Mouse (Mus musculus) lung, postnatal 0 days (tissue): ENCODE measurements around the gene Immp2l. TPM values are rescaled to one million over a fixed set of nuclear protein-coding genes. Genes with fewer than 3 reads are reported as not detected.

Experiments used
- ATAC-seq: fragments of 200-750 bp; cut with Nextera tagmentation; 2 replicates; pipeline ENCODE4 v1.8.0; 2017; ENCODE audit warnings: moderate library complexity
- DNase-seq: peaks from one replicate; pipeline ENCODE4 v3.0.0-alpha.2; 2016; ENCODE audit warnings: low spot score
- H3K27ac ChIP-seq: fragments of 300-500 bp; sonication (generic); 2 replicates; pipeline ENCODE4 v1.5.1; 2014; ENCODE audit warnings: antibody characterized with exemption, mild to moderate bottlenecking, low read length, mixed read lengths
- H3K27me3 ChIP-seq: fragments of 300-500 bp; sonication (generic); replicated peaks from 2 replicates; pipeline ENCODE4 v1.6.1; 2014; ENCODE audit warnings: low read length, mixed read lengths; ENCODE audit not compliant: insufficient read depth
- H3K36me3 ChIP-seq: fragments of 300-500 bp; sonication (generic); 2 replicates; pipeline ENCODE4 v1.6.1; 2014; ENCODE audit warnings: low read length, mixed read lengths; ENCODE audit not compliant: insufficient read depth
- H3K4me1 ChIP-seq: fragments of 300-500 bp; sonication (generic); 2 replicates; pipeline ENCODE4 v1.6.1; 2014; ENCODE audit warnings: antibody characterized with exemption, low read depth, low read length, mixed read lengths; ENCODE audit not compliant: insufficient read depth
- H3K4me2 ChIP-seq: fragments of 300-500 bp; sonication (generic); replicated peaks from 2 replicates; pipeline ENCODE4 v1.6.1; 2014; ENCODE audit warnings: low read depth, mild to moderate bottlenecking, low read length, moderate library complexity, mixed read lengths
- H3K4me3 ChIP-seq: fragments of 300-500 bp; sonication (generic); 2 replicates; pipeline ENCODE4 v1.5.1; 2014; ENCODE audit warnings: low read depth, low read length
- H3K9ac ChIP-seq: fragments of 300-500 bp; sonication (generic); replicated peaks from 2 replicates; pipeline ENCODE4 v1.6.1; 2014; ENCODE audit warnings: low read depth, mild to moderate bottlenecking
- H3K9me3 ChIP-seq: fragments of 300-500 bp; sonication (generic); 2 replicates; pipeline ENCODE4 v1.6.1; 2016; ENCODE audit warnings: low read length, mixed read lengths
- CTCF ChIP-seq: IDR thresholded peaks from 2 replicates; pipeline ENCODE4 v1.5.1; 2016; ENCODE audit warnings: antibody characterized with exemption, mild to moderate bottlenecking
- EP300 ChIP-seq: IDR thresholded peaks from 2 replicates; pipeline ENCODE4 v1.6.1; 2016; ENCODE audit warnings: antibody characterized with exemption, mild to moderate bottlenecking, control low read depth
- WGBS: fragments of 180-500 bp; shearing (Covaris S2); extraction: QIAGEN DNeasy Blood & Tissue Kit; methylation state at CpG from one replicate; pipeline ENCODE4 v1.1.7; 2014; 5-methylcytosine and 5-hydroxymethylcytosine counted together
- polyA plus RNA-seq: library from polyadenylated mRNA; unstranded; fragments of >200 nt; fragmentation: Nextera tagmentation; extraction: Ambion mirVana; gene quantifications from 2 replicates; pipeline ENCODE4 v1.2.1, GENCODE M21; 2015

Gene Immp2l
- polyA plus RNA-seq, 1 experiment from 2014 or later = 5.2 TPM

- no peak overlapping the region for H3K27ac ChIP-seq
- H3K4me2 ChIP-seq = no peak overlapping the region
- H3K9ac ChIP-seq = no peak overlapping the region
- DNase-seq = no peak
- H3K36me3 ChIP-seq = no peaks in the 10 kb centered on the region
- no peak for TF ChIP-seq CTCF
- no peak for TF ChIP-seq EP300
- H3K4me3 ChIP-seq = no peak overlapping the region
- 87% methylated on average over 6 of the region's 6 CpGs for WGBS
- ATAC-seq = no peak
- H3K4me1 ChIP-seq = no peaks in the 10 kb centered on the region
- H3K9me3 ChIP-seq = no peaks in the 10 kb centered on the region
- H3K27me3 ChIP-seq = no peaks in the 10 kb centered on the region
Observed at GRCm38 (mm10) chr12:41949841-41950241, 926.0 kb downstream of the Immp2l start.

- ATAC-seq (no peak), DNase-seq (no peak)
- Histone ChIP-seq H3K4me1 (no peaks in the 10 kb centered on the region), H3K36me3 (no peaks in the 10 kb centered on the region), H3K27me3 (no peaks in the 10 kb centered on the region), H3K9me3 (no peaks in the 10 kb centered on the region), H3K4me3 (no peak overlapping the region), H3K27ac (no peak overlapping the region), H3K9ac (no peak overlapping the region), H3K4me2 (no peak overlapping the region)
- 81% methylated on average over 2 of the region's 2 CpGs for WGBS
- TF ChIP-seq EP300 (no peak), CTCF (no peak)
Observed at GRCm38 (mm10) chr12:41950726-41951125, 926.8 kb downstream of the Immp2l start.

- ATAC-seq = no peak
- Histone ChIP-seq H3K4me3 (no peak overlapping the region), H3K9ac (no peak overlapping the region), H3K4me1 (no peaks in the 10 kb centered on the region), H3K4me2 (no peak overlapping the region), H3K27ac (no peak overlapping the region), H3K36me3 (no peaks in the 10 kb centered on the region), H3K9me3 (no peaks in the 10 kb centered on the region), H3K27me3 (no peaks in the 10 kb centered on the region)
- TF ChIP-seq EP300 (no peak), CTCF (no peak)
- 8% methylated on average over 4 of the region's 4 CpGs for WGBS
- DNase-seq = no peak
Observed at GRCm38 (mm10) chr12:41961038-41961437, 937.1 kb downstream of the Immp2l start.

GRCm38 (mm10) chr12:41991408-41991807 lies 967.5 kb downstream of the Immp2l start:
- H3K9me3 ChIP-seq = no peaks in the 10 kb centered on the region
- H3K27ac ChIP-seq = no peak overlapping the region
- no peaks in the 10 kb centered on the region for H3K4me1 ChIP-seq
- no peak overlapping the region for H3K4me2 ChIP-seq
- H3K27me3 ChIP-seq = no peaks in the 10 kb centered on the region
- no peaks in the 10 kb centered on the region for H3K36me3 ChIP-seq
- DNase-seq (no peak), ATAC-seq (no peak)
- no peak overlapping the region for H3K4me3 ChIP-seq
- TF ChIP-seq EP300 (no peak), CTCF (no peak)
- H3K9ac ChIP-seq = no peak overlapping the region
- 77% methylated on average over 1 of the region's 1 CpGs for WGBS
